Mouse (Mus musculus): ENCODE measurements around the gene Heg1. TPM values are rescaled to one million over a fixed set of nuclear protein-coding genes. Genes with fewer than 3 reads are reported as not detected.

The Heg1 gene
- total RNA-seq, 2 experiments from 2014 or later: 54.7 to 72.6 TPM

DNA sequence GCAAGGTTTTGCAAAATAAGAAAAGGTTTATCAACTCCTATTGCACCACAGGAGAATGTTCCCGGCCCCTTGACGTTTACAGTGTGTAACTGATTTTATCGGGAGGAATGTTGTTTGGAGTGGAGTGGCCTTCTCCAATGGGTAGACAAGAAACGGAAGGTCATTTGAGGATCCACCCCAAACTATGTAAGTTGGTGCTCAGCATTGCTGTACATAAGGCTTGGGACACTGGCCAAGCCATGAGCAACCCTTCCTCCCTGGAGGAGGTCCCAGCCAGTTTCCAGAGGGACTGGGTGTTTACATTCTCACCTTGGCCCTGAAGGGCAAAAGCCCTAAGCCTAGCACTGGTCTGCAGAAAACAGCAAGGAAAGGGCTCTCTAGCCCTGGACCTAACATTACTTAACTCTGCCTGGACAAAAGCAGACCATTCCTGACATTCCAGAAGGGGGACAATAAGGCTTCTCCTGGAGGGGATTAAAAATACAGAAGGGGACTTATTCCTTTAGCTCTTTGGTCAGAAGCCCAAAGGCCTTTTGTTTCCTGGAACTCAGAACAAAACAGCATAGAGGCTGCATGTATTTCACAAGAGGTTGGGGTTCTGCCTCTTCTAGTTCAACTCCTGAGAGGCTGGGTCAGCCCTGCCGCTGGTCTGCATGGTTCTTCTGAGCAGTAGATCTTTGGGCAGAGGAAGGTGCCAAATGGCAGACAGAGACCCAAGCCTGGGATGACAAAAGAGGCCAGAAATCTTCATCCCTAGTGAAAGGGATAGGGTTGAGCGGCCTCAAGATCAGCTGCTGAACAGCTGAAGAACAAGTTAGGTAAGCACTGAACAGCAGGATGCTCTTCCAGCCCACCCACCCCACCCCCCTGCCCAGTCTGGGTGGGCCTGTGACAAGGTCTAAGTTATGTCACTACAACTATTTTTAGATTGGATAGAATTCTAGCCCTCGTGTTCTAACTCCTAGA lies 7.5 kb upstream of the Heg1 start:
- no peak for DNase-seq

DNA sequence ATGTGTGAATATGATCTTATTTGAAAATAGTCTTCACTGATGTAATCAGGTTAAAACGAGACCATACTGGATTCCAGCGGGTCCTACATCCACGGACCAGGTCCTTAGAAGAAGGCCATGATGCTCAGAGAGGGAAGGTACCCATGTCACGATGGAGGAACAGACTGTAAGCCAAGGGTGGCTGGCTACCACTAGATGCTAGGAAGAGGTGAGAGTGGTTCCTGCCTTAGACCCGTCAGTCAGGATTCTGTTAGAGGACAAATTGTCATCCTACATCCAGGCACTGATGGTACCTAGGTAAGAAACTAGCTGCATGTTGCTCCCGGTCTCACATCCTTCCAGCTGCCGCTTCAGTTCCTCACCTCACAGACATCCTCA lies 6.9 kb upstream of the Heg1 start:
- DNase-seq: no peak

DNA sequence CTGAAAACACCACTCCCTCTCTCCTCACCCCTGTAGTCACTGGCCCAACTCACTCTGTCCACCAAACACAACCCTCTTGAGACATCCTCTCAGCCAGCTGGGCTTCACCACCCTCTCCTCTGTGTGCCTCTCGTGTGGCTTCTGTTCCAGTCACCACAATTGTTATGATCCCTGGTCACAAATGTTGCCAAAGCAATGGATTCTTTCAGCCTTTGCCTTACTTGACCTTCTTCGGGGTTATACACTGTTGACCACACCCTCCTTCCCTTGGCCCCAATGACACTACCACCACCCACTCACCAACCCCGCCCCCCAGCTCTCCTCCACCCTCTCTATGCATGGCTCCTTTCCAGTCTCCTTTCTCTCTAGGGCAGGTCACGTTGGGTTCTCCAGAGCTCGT lies 6.3 kb upstream of the Heg1 start:
- no peak for DNase-seq

DNA sequence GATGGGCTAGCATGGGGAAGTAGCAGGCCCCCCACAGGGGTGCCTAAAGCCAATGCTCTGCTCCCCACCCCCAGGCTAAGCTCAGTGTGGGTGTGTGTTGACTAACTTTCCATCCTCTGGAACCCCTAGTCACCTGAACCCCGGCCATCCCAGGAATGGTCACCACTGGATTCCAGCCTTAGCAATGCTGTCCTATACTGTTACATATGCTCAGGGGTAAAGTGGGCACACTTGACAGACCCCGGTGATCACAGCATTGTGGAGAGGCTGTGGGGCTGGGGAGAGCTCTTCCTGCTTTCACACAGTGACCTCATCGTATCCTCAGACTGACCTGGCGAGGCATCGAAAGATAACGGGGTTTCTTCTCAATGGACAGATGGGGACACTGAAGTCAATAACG lies 3.9 kb upstream of the Heg1 start:
- DNase-seq: no peak

DNA sequence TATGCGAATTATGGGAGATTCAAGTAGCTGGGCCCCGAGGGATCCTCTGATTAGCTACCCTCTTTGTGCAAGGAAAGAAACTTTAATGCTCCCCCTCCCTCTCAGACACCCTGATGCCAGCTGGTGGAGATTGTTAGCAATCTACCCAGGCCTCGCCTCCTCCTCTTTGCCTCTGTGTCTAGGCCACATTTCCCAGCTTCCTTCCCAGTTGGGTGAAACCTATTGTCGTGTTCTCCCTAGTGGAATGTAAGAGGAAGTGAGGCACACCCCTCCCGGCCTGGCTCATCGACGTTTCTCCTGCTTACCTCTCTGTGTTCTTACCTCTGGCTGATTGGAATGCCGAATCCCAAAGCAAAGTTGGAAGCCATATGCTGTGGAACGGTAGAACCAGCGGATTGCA lies 3.4 kb upstream of the Heg1 start:
- no peak for DNase-seq

DNA sequence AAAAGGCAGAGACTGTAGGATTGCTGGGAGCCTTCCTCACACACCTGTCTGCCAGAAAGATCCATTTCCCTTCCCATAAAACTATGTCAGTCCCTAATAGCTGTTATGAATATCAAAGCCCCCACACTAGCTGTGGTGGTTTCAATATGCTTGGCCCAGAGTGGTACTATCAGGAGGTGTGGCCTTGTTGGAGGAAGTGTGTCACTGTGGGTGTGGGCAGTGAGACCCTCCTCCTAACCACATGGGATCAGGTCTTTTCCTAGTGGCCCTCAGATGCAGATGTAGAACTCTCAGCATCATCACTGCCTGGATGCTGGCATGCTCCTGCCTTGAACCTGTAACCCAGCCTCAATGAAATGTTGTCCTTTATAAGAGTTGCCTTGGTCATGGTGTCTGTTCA lies 2.5 kb upstream of the Heg1 start:
- no peak for DNase-seq

DNA sequence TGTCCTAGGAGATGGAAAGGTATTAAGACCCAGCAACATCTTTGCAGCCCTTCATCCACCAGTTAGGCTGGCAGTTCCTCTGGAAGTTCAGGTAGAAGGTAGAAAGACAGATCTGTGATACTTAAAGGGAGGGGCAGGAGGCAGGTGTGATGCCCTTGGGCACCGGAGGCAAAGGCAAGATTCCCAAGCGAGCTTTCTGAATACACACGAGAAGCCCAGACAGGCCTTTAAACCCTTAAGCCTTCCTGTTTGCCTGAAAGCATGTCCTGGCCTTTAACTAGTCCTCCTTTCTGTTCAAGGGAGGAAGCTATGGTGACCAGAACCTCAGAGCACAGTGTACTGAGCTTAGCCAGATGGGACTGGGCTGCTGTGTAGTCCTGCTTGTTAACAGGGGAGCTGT lies 1.5 kb upstream of the Heg1 start:
- DNase-seq: no peak

DNA sequence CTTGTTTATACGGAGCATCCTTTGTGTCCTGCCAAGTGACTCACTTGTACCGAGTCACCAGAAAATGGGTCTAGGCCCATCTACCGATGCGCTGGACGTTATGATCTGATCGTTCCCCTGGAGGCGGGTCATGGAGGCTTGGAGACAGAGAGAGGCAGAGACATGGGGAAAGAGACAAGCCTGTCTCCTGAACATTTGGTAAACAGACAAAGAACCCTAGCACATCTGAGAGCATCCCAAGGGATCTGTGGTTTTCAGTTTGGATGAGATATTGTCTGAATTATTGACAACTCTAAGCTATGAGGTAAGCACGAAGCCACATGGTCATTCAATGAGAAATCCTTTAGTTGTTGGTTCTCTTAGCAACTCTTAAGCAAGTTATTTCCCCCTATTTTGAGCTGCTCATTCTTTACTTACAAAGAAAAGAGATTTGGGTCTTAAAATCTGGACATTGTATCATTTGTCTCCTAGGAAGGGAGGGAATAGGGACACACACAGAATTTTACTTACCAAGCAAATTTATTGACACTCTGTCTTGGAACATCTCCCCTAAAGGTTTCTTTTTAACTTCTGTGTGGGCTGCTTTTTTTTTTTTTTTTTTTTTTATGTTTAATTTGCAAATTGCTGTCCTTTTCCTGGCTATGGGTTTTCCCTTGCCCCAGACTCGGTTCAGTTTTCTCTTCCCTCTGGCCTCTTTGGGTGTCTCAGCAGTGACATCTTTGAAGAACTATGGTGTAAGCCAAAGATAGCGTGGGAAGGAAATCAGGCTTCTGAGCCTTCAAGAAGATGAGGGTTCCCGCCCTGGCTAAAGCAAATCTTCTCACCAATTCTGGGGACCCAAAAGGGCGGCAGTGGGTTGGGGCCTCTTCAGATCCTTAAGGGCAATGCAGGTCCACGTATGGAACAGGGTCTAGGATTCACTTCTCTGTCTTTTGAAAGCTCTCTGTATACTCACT lies 686 bp upstream of the Heg1 start:
- no peak for DNase-seq

DNA sequence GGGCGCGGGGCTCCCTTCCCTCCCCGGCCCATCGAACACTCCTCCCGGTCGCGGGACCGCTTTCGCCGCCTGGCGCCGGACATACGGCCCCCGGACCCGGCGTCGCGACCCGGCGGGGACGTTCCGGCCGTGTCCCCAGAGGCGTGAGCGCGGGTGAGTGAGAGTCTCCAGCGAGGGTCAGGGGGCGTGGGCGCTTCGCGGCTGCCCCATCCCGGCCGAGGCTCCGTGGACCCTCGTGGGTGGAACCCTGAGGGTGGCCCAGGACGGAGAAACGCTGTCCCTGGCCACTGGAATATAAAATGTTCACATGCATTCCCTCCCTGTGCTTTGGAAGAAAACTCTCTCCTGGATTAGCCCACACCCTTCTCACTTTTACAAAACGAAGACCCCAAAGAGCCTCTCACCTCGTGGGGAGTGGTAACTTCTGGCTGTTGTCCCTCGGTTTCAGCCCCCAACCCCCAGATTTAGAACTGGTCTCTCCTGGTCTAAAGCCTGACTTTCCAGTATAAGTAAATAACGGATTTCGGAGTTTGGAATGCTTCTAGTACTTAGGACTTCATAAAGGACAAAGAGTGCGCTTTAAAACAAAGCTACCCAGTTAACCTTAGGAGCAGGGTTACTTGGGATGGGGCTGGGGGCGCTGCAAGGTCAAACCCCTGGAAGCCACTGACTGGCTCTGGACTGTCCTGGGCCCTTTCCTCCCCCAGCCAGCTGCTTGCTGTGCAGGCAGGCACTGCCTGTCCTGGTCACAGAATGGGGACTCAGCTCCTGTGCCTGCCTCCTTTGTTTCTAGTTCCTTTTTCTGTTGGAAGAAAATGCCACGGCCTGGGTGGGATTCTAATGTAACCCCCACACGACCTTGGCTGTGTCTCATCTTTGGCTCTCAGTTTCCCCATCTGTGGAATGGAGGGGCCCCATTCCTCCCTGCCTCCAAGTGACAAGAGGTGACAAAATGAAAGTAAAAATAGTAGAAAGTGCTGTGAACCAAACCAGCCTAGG lies 832 bp downstream of the Heg1 start:
- DNase-seq: no peak

DNA sequence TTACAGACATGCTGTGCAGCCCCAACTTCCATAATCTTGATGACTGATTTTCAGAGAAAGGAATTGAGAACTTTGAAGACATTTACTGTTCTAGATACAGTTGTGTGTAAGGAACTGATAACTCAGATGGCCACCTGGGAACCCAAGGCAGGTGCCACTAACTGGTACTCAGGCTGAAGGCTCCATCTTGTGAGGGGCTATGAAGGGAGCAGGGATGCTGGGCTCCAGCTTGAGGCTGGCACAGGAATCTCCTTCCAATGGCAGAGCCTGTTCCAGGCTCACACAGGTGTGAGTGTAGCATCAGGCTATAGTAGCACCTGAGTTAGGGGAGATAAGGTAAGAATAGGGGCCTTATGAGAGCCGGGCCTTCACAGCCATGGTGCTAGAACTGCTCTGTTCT lies 1.9 kb downstream of the Heg1 start:
- no peak for DNase-seq

DNA sequence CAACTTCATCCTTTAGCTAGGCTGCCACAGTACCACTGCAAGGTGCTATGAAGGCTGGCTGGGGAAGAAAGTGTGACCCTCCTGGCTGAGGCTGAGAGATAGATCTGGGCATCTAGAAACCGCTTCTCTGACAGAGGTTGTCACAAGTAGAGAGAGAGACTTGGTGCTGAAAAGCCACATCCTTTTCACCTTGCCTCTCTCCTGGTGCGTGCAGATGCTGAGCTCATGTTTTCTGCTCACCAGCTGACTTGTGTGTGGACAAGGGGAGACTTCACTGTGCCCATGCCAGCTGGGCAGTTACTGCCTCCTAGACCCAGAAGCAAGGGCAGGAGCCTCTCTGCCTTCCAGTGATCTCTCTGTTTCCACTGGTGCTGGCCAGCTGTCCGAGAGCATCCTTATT lies 3.6 kb downstream of the Heg1 start:
- no peak for DNase-seq

DNA sequence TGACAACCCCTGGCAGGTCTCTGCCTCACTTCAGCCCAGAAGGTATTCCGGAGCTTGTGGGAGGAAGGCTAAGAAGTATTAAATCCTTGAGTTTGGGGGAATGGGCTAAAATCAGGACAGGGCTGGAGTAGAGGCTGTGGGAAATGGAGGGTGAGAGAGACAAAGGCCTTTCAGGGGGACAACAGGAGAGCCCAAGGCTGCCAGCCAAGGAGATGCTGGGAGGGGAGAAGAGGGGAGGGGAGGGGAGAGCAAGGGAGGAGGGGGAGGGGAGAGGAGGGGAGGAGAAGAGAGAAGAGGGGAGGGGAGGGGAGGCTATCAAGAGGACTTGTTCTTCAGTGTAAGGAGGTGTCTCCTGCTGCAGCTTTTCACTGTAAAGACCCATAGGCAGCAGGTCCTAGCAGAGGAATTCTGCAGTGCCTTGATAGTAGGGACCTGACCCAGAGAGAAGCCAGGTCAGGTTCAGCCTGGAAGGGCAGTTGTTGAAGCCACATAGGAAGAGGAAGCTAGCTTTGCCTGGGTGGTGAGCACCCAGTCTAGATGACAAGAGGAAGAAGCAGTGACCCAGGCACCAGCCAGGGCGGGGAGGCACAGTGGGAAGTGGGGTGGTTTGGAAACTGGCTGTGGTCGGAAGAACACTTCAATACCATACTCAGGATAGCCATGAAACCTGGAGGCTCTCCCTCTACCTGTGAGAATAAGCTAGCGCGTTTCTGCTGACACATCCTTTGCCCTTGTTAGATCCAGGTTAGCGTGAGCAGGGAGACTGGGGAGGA lies 7.0 kb downstream of the Heg1 start:
- no peak for DNase-seq

DNA sequence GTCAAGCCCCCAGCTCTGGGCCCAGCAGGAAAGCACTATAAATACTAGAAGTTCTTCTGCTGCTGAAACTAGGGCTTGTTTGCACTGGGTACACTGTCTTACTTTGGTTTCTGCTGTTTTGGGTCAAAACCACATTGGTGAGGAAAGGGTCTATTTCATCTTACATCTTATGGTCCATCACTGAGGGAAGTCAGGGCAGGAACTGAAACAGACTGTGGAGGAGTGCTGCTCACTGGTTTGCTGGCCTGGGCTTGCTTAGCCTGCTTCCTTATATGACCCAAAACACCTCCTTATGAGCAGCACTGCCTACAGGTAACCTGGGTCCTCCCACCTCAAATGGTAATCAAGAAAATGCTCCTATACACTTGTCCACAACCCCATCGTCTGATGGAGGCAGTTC lies 9.4 kb downstream of the Heg1 start:
- DNase-seq: no peak

DNA sequence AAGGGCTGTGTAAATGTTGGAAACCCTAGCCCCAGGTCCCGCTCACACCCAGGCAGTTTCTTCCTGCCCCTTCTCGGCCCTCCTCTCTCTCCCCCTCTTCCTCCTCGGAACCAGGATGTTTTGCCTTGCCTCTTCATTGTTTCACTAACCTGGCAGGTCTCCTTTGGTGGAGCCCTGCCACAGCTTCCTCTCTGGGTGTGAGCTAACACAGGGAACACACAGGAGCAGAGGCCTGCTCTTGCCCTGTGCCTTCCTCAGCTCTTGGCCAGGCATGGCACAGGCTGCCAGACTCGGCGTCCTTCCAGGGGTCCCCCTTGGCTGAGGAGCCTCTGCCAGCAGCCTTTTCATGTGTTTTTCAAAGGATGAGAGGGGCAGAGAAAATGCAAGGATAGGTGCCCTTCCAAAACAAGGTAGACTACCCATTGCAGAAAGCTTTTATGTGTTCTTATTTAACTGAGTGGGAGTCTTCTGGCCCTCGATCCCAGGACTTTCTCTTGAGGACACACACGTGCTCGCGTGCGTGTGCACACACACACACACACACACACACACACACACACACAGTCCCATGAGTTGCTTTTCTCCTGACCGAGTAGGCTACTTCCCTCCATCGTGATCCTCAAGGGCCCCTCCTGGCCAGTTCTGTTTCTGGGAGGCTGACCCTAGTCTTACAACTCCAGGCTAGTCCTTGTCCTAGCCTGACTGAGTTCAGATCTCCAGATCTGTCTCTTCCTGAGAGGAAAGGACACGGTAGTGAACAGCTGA lies 12.8 kb downstream of the Heg1 start:
- DNase-seq: no peak

DNA sequence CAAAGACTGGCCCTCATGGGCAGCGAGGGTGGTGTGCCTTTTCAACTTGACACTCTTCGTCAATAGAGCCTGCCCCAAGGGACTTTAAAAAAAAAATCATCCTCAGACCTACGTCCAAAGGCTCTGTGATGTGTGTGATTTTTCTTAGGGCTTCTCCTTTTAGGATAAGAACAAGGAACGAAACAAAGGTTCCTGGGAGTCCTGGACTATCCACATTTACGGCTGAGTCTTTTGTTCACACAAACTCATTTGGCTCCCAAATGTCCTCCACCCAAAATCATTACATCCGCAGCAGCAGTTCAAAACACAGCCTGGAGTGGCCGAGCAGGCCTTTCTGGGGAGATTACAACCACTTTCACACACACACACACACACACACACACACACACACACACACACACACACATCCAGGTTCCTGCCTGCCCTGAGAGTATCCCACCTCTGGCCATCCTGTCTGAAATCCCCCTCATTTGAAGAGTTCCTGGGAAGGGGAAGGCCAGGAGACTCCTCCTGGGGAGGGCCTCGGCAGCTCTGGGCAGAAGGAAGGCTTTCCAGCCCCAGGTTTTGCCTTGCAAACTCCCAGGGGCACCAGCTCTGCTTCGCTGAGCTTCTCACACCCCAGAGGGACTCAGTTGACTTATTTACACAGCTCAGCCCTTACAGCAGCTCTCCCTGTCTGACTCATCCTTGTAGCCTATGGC lies 13.6 kb downstream of the Heg1 start:
- no peak for DNase-seq

DNA sequence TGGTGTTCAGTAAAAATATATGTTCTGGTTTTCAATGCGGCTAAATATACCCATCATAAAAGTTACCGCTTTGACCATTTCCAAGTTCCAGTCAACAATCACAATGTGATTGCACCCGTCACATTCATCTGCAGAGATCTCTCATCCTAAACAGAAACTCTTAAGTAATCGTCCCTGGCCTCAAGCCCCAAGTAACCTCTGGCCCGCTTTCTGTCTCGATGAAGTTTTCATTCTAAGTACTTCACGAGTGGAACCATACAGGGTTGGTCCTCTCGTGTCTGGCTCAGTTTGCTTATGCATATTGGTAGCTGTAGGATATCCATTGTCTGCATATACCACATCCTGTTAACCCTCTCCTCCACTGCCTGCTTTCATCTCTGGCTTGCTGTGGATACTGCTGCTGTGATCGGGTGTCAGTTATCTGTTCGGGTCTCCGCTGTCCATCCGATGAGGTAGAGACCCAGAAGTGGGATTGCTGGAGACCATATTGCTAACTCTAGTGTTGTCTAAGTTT lies 14.2 kb downstream of the Heg1 start:
- no peak for DNase-seq

DNA sequence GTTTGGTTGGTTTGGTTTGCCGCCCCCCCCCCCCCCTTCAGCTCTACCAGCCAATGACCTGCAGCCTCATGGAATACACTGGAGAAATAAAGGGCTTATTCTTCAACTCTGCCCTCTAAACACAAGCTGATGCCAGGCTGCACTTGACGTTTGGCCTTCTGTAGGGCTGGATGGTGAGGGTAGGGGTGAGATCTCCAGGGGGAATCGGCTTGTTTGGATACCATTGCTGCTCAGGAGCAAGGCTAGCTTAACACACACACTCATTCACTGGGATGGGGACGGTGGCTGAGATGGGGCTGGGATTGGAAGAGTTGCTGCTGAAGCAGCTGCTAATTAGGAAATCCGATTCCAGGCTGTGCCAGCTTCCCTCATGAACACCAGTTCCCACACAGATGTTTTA lies 16.4 kb downstream of the Heg1 start:
- no peak for DNase-seq

DNA sequence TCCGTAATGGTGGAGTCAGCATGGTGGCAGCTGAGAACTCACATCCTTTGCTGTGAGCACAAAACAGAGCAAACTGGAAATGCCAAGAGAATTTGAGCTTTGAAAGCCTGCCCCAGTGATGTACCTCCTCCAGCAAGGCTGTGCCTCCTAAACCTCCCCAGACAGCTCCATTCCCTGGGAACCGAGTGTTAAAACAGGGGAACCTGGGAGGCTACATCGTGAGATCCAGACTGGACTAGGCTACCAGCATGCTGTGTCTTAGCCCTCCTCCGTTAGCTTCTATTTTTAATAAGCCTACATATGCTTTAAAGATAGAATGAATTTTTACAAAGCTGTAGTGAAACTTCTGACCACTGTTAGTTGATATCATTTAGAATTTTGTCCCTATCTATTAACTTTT lies 17.7 kb downstream of the Heg1 start:
- no peak for DNase-seq

DNA sequence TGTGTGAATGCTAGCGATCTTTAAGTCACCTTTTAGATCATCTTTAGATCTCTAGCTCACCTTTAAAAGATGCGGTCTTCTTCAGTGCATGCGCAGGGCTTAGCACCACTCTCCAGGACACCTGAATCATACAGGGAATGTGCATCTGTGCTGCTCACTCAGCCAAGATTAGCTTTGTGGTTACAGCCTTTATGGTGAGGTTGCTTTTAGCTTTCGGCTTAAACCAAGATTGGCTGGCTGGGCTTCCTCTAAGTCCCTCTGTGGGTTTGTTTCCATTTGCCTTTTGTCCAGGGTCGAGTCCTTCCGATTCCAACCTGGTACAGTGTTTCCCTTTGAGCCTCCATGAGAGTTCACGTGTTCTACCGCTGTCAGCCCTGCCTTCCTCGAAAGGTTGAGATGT lies 20.1 kb downstream of the Heg1 start:
- no peak for DNase-seq

DNA sequence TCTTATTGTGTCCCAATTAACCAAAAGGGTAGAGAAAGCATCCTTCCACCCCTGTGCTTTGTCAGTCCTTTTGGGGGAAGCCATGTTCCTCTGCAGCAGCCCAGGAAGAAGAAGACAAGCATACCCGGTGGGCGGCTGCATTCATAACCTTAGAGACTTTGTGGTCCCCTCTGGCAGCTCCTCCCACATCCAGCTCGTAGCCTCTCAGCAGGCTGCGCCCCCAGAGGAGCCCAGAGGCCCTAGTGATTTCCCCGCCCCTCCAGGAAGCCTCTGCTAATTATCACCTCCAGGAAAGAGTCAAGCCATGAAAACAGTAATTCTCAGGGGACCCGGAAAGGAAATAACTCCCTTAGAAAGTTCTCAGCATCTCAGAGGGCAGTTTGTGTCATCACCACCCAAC lies 21.1 kb downstream of the Heg1 start:
- no peak for DNase-seq
